Mouse (Mus musculus): Measurements from ENCODE around the gene Adam15. TPM values are rescaled to one million over a fixed set of nuclear protein-coding genes. Genes with fewer than 3 reads are reported as not detected.

The Adam15 gene
- polyA plus RNA-seq, 1 experiment from 2014 or later = 74.6 TPM

- Histone ChIP-seq H3K9me3 (ENCODE audit: control insufficient read depth, low read length) (no peaks in the 10 kb centered on the region), H3K27me3 (replicated peaks; ENCODE audit: control insufficient read depth, insufficient read depth, low read length) (no peaks in the 10 kb centered on the region), H3K4me3 (ENCODE audit: low read length) (no peak overlapping the region), H3K4me1 (ENCODE audit: control insufficient read depth, insufficient read depth, low read depth, low read length) (peaks cover 24% of the 10 kb centered on the region), H3K4me2 (ENCODE audit: low read length) (no peak overlapping the region; the same call in 1 of the 2 replicates), H3K36me3 (ENCODE audit: control insufficient read depth, insufficient read depth, low read length) (no peaks in the 10 kb centered on the region), H3K27ac (ENCODE audit: low read depth, low read length) (peak overlapping the region; percentile 29; the same call in 1 of the 2 replicates), H3K9ac (ENCODE audit: low read depth, low read length) (peak overlapping the region; percentile 31; the same call in 1 of the 2 replicates)
- 56% methylated on average over 11 of the region's 11 CpGs for WGBS
- ATAC-seq = no peak
Measured at GRCm38 (mm10) chr3:89333053-89333452, 16.7 kb downstream of the Adam15 start.

GRCm38 (mm10) chr3:89332476-89332875 is 17.3 kb downstream of the Adam15 start:
- H3K9ac ChIP-seq (ENCODE audit: low read depth, low read length) = peak overlapping the region; percentile 30; the same call in 1 of the 2 replicates
- H3K4me3 ChIP-seq (ENCODE audit: low read length) = no peak overlapping the region
- ATAC-seq = no peak
- H3K4me1 ChIP-seq (ENCODE audit: control insufficient read depth, insufficient read depth, low read depth, low read length) = peaks cover 22% of the 10 kb centered on the region
- no peaks in the 10 kb centered on the region for H3K36me3 ChIP-seq (ENCODE audit: control insufficient read depth, insufficient read depth, low read length)
- H3K4me2 ChIP-seq (ENCODE audit: low read length) = peak overlapping the region; percentile 34
- no peaks in the 10 kb centered on the region for H3K9me3 ChIP-seq (ENCODE audit: control insufficient read depth, low read length)
- no peaks in the 10 kb centered on the region for H3K27me3 ChIP-seq (replicated peaks; ENCODE audit: control insufficient read depth, insufficient read depth, low read length)
- WGBS = 37% methylated on average over 12 of the region's 12 CpGs
- H3K27ac ChIP-seq (ENCODE audit: low read depth, low read length) = 0 out of 2 replicates have a peak overlapping the region, but pooled peaks have one; percentile 1

GRCm38 (mm10) chr3:89332013-89332412 is 17.8 kb downstream of the Adam15 start:
- no peak overlapping the region for H3K4me2 ChIP-seq (ENCODE audit: low read length)
- H3K9ac ChIP-seq (ENCODE audit: low read depth, low read length) = no peak overlapping the region
- 39% methylated on average over 10 of the region's 10 CpGs for WGBS
- H3K27me3 ChIP-seq (replicated peaks; ENCODE audit: control insufficient read depth, insufficient read depth, low read length) = no peaks in the 10 kb centered on the region
- H3K4me1 ChIP-seq (ENCODE audit: control insufficient read depth, insufficient read depth, low read depth, low read length) = peaks cover 17% of the 10 kb centered on the region
- no peaks in the 10 kb centered on the region for H3K9me3 ChIP-seq (ENCODE audit: control insufficient read depth, low read length)
- no peak overlapping the region for H3K27ac ChIP-seq (ENCODE audit: low read depth, low read length)
- no peaks in the 10 kb centered on the region for H3K36me3 ChIP-seq (ENCODE audit: control insufficient read depth, insufficient read depth, low read length)
- ATAC-seq = no peak
- no peak overlapping the region for H3K4me3 ChIP-seq (ENCODE audit: low read length)

- 74% methylated on average over 13 of the region's 13 CpGs for WGBS
- H3K9ac ChIP-seq (ENCODE audit: low read depth, low read length) = no peak overlapping the region
- no peaks in the 10 kb centered on the region for H3K9me3 ChIP-seq (ENCODE audit: control insufficient read depth, low read length)
- ATAC-seq = no peak
- H3K4me2 ChIP-seq (ENCODE audit: low read length) = no peak overlapping the region
- H3K36me3 ChIP-seq (ENCODE audit: control insufficient read depth, insufficient read depth, low read length) = no peaks in the 10 kb centered on the region
- H3K27me3 ChIP-seq (replicated peaks; ENCODE audit: control insufficient read depth, insufficient read depth, low read length) = no peaks in the 10 kb centered on the region
- H3K27ac ChIP-seq (ENCODE audit: low read depth, low read length) = no peak overlapping the region
- peaks cover 13% of the 10 kb centered on the region for H3K4me1 ChIP-seq (ENCODE audit: control insufficient read depth, insufficient read depth, low read depth, low read length)
- no peak overlapping the region for H3K4me3 ChIP-seq (ENCODE audit: low read length)
Measured at GRCm38 (mm10) chr3:89331561-89331960, 18.2 kb downstream of the Adam15 start.

- no peak for ATAC-seq
- Histone ChIP-seq H3K36me3 (ENCODE audit: control insufficient read depth, insufficient read depth, low read length) (no peaks in the 10 kb centered on the region), H3K4me1 (ENCODE audit: control insufficient read depth, insufficient read depth, low read depth, low read length) (peaks cover 9% of the 10 kb centered on the region), H3K9me3 (ENCODE audit: control insufficient read depth, low read length) (no peaks in the 10 kb centered on the region), H3K27ac (ENCODE audit: low read depth, low read length) (no peak overlapping the region), H3K4me3 (ENCODE audit: low read length) (no peak overlapping the region), H3K4me2 (ENCODE audit: low read length) (no peak overlapping the region), H3K9ac (ENCODE audit: low read depth, low read length) (no peak overlapping the region), H3K27me3 (replicated peaks; ENCODE audit: control insufficient read depth, insufficient read depth, low read length) (no peaks in the 10 kb centered on the region)
- 17% methylated on average over 10 of the region's 10 CpGs for WGBS
Measured at GRCm38 (mm10) chr3:89330948-89331347, 18.8 kb downstream of the Adam15 start.

GRCm38 (mm10) chr3:89330346-89330745 is 19.4 kb downstream of the Adam15 start:
- no peak overlapping the region for H3K4me2 ChIP-seq (ENCODE audit: low read length)
- peaks cover 9% of the 10 kb centered on the region for H3K4me1 ChIP-seq (ENCODE audit: control insufficient read depth, insufficient read depth, low read depth, low read length)
- H3K27ac ChIP-seq (ENCODE audit: low read depth, low read length) = no peak overlapping the region

GRCm38 (mm10) chr3:89328623-89329022 is 21.2 kb downstream of the Adam15 start:
- H3K9me3 ChIP-seq (ENCODE audit: control insufficient read depth, low read length) = no peaks in the 10 kb centered on the region

More at GRCm38 (mm10) chr3:89330346-89330745, 19.4 kb downstream of the Adam15 start:
- ATAC-seq = no peak
- H3K9me3 ChIP-seq (ENCODE audit: control insufficient read depth, low read length) = no peaks in the 10 kb centered on the region
- WGBS = 34% methylated on average over 3 of the region's 3 CpGs
- no peak overlapping the region for H3K9ac ChIP-seq (ENCODE audit: low read depth, low read length)
- no peak overlapping the region for H3K4me3 ChIP-seq (ENCODE audit: low read length)
- H3K27me3 ChIP-seq (replicated peaks; ENCODE audit: control insufficient read depth, insufficient read depth, low read length) = no peaks in the 10 kb centered on the region
- H3K36me3 ChIP-seq (ENCODE audit: control insufficient read depth, insufficient read depth, low read length) = no peaks in the 10 kb centered on the region

GRCm38 (mm10) chr3:89327371-89327870 is 22.4 kb downstream of the Adam15 start:
- Histone ChIP-seq H3K27ac (ENCODE audit: low read depth, low read length) (no peak overlapping the region), H3K36me3 (ENCODE audit: control insufficient read depth, insufficient read depth, low read length) (no peaks in the 10 kb centered on the region), H3K9me3 (ENCODE audit: control insufficient read depth, low read length) (no peaks in the 10 kb centered on the region), H3K27me3 (replicated peaks; ENCODE audit: control insufficient read depth, insufficient read depth, low read length) (no peaks in the 10 kb centered on the region), H3K4me2 (ENCODE audit: low read length) (no peak overlapping the region), H3K4me1 (ENCODE audit: control insufficient read depth, insufficient read depth, low read depth, low read length) (peaks cover under 1% of the 10 kb centered on the region), H3K9ac (ENCODE audit: low read depth, low read length) (no peak overlapping the region), H3K4me3 (ENCODE audit: low read length) (no peak overlapping the region)
- WGBS = 34% methylated on average over 9 of the region's 9 CpGs
- no peak for ATAC-seq

More at GRCm38 (mm10) chr3:89328623-89329022, 21.2 kb downstream of the Adam15 start:
- H3K9ac ChIP-seq (ENCODE audit: low read depth, low read length) = no peak overlapping the region
- ATAC-seq = no peak
- H3K36me3 ChIP-seq (ENCODE audit: control insufficient read depth, insufficient read depth, low read length) = no peaks in the 10 kb centered on the region
- H3K27me3 ChIP-seq (replicated peaks; ENCODE audit: control insufficient read depth, insufficient read depth, low read length) = no peaks in the 10 kb centered on the region
- no peak overlapping the region for H3K27ac ChIP-seq (ENCODE audit: low read depth, low read length)
- H3K4me3 ChIP-seq (ENCODE audit: low read length) = no peak overlapping the region
- H3K4me1 ChIP-seq (ENCODE audit: control insufficient read depth, insufficient read depth, low read depth, low read length) = peaks cover 9% of the 10 kb centered on the region
- no peak overlapping the region for H3K4me2 ChIP-seq (ENCODE audit: low read length)
- 16% methylated on average over 4 of the region's 4 CpGs for WGBS

- Histone ChIP-seq H3K27me3 (replicated peaks; ENCODE audit: control insufficient read depth, insufficient read depth, low read length) (no peaks in the 10 kb centered on the region), H3K4me2 (ENCODE audit: low read length) (no peak overlapping the region), H3K4me1 (ENCODE audit: control insufficient read depth, insufficient read depth, low read depth, low read length) (peaks cover 5% of the 10 kb centered on the region), H3K9me3 (ENCODE audit: control insufficient read depth, low read length) (no peaks in the 10 kb centered on the region), H3K36me3 (ENCODE audit: control insufficient read depth, insufficient read depth, low read length) (no peaks in the 10 kb centered on the region), H3K4me3 (ENCODE audit: low read length) (no peak overlapping the region), H3K9ac (ENCODE audit: low read depth, low read length) (no peak overlapping the region), H3K27ac (ENCODE audit: low read depth, low read length) (no peak overlapping the region)
- 90% methylated on average over 8 of the region's 8 CpGs for WGBS
- no peak for ATAC-seq
Measured at GRCm38 (mm10) chr3:89325882-89326281, 23.9 kb downstream of the Adam15 start.
